Mouse (Mus musculus) A20 (cell line): Measurements from ENCODE around the gene Bach2.

Experiments
- DNase-seq: peaks from one replicate; pipeline ENCODE4 v3.0.0-alpha.2; 2011; ENCODE audit warnings: low read depth, low spot score

The Bach2 gene

GRCm38 (mm10) chr4:32524282-32524681, 285.7 kb downstream of the Bach2 start:
- no peak for DNase-seq

DNA sequence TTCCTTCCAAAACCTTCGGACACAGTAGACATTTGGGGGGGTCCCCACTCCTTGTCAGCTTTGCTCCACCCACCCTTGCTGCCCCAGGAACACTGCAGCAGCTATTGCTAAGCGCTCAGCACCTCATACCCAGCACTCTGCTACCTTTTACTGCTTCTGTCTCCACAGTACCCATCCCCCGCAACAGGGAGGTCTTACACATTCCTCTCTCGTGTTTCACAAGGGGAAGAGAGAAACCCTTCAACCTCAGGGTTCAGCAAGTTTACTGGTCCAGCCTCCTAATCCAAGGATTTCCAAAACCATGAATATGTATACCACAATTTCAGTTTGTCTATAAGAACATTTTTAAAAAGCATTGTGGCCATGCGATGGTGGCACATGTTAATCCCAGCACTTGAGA, 286.4 kb downstream of the Bach2 start:
- no peak for DNase-seq

GRCm38 (mm10) chr4:32526228-32526836, 287.7 kb downstream of the Bach2 start:
- no peak for DNase-seq

GRCm38 (mm10) chr4:32529443-32529995, 290.9 kb downstream of the Bach2 start:
- no peak for DNase-seq

- no peak for DNase-seq
Observed at GRCm38 (mm10) chr4:32530421-32530920, 291.9 kb downstream of the Bach2 start.

DNA sequence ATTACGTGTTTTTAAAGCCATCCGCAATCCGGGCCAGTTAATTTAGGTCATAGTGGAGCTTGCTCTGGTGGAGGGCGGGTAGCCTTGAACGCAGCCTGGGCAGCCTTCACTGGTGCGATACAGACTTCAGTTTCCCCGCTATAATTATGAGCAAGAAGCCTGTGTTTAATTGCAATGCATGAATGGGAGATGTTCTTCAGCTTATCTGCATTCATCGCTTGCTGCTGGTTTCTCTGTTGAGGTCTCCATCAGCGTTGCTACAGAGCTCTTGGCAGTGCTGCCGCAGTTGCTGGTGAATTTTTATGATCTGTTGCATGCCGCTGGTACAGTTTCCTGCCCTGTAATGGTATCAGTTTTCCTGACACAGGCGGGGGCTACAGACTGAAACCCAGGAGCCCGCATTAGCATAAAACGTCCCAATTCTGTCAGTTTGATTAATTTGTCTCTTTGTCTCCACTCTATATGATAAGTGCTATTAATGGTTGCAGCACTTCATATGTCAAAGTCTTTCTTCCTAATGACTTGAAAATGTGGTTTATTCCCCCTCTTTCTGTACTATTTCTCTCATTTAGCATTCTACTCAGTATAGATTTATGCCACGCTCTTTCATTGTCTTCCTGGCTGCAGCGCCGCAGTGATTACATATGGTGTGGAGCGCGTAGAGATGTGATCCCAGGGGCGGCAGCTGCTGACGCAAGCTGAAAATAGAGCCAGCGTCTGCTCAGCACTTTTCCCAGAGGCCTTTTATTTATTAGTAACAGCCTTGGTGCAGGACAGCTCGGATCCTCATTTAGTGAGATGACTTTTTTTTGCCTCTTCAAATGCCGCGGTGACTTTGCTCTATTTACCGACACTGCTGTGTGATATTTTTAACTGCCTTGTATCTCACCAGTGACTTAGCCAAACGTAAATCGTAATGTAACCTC, 292.6 kb downstream of the Bach2 start:
- no peak for DNase-seq

DNA sequence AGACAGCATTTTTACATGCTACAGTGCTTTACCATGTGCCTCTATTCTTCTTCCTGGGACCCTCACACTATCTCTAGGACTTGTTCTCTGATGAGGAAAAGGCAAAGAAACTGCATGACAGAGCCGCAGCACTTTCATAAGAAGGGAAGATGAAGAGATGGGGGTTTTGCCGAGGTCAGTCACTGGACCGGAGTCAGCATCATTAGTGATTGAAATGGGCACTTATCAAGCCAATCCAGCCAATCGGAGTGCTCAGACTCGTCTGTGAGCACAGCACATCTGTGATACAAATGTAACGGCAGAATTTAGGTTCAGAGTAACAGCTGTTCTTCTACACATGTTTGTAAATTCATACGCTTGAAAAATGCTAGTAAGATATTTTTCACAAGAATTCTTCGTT, 293.5 kb downstream of the Bach2 start:
- DNase-seq: no peak

- no peak for DNase-seq
Observed at GRCm38 (mm10) chr4:32533735-32534134, 295.1 kb downstream of the Bach2 start.

GRCm38 (mm10) chr4:32535626-32536025, 297.0 kb downstream of the Bach2 start:
- no peak for DNase-seq

DNA sequence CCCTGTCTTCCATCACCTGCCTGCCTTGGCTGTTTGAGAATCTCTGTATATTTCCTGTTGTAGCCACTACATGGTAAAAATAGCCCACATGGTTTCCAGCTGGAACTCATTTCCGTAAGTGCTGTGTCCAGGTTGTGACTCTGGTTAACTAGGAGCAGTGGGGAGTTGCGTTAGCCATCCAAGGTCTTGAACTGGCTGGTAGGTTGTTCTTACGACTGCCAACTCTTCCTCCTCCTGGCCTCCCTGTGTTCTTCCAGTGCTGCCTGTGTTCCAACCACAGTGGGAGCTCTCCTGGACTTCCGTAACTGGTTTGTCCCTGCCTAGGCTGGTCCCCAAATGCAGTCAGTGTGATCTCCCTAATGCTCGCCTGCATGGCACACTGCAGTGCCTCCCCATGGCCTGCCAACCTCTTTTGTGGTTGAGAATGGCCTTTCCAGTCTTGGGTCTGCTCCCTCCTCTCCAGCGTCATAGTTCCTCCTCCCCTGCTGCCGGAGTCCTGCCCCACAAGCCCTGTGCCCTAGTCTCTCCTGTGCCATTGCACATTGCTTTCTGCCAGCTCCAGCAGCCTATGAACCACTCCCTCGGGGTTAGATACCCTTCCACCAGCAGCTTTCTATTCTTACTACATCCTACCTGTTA, 298.4 kb downstream of the Bach2 start:
- DNase-seq: no peak

DNA sequence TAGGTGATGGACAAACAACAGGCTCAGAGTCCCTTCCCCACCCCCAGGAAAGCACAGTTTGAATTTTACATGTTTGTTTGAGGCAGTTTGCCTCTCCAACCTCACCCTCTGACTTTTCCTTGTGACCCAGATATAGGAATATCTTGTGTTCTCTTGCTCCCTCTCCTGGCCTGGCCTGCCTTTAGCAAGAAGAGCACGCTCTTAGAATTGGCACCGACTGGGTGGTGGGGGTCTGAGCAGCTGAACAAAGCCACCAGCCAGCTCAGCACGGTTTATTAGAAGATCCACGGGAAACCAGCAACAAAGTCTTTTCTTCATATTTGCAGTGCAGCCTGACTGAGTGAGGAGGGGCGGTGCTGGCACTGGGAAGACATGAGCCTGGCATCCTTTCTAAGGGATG, 299.5 kb downstream of the Bach2 start:
- peak; percentile 16 for DNase-seq

- DNase-seq: no peak
Observed at GRCm38 (mm10) chr4:32538488-32538887, 299.9 kb downstream of the Bach2 start.

DNA sequence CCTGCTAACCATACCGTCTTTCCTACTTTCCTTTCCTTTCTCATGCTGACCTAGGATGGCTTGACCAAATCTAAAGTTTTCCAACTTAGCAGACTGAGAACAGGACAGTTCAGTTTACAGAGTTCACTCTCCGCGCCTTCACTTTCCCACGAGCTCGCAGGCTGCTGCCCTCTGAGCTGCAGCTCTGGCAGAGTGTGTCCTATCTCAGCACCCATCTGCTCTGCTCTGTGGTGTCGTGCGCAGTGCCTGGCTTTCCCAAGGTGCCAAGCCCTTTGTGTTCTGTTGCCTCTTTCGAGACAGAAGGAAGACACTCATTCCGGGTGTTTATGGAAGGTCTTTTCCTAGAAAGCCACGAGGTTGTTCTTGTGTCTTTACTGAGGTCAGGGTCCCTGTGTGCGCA, 300.4 kb downstream of the Bach2 start:
- no peak for DNase-seq

GRCm38 (mm10) chr4:32544821-32545545, 306.4 kb downstream of the Bach2 start:
- DNase-seq: no peak

GRCm38 (mm10) chr4:32545548-32545947, 306.9 kb downstream of the Bach2 start:
- peak; percentile 44 for DNase-seq

DNA sequence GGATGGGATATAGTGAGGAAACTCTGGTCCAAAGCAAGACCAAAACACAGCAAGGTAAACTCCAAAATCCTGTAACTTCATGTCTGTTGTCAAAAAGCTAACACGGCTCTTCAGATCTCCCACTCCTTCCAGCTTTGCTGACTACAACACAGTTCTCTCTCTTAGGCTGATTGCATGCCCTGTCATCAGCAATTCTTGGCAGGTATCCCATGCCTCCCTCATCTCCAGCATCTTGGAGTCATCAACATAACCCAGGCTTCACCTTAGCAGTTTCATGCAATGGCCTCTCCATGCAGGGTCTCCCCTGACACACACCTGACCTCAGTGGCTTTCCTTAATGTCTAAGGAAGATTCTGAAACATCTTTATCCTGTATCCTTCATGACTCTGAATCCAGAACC, 310.5 kb downstream of the Bach2 start:
- no peak for DNase-seq

- DNase-seq: peak; percentile 40
Observed at GRCm38 (mm10) chr4:32551337-32551736, 312.7 kb downstream of the Bach2 start.

DNA sequence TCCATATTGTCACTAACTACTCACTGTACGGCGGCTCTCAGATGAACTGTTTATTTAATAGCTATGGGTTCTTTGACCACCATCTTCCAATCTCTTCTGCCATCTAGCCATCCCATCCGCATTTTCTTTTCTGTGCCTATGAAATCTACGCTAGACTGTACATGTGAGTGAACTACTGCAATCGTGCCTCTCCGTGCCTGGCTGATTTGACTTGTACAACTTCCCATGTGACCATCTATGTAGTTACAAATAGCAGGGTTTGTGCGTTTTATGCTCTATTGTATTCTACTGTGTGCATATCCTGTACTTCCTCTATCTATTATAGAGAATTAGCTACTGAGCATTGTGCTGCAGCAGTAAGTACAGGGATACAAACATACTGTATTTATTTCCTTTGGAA, 316.9 kb downstream of the Bach2 start:
- DNase-seq: no peak

- DNase-seq: no peak
Observed at GRCm38 (mm10) chr4:32560246-32560645, 321.6 kb downstream of the Bach2 start.

GRCm38 (mm10) chr4:32560724-32561554, 322.3 kb downstream of the Bach2 start:
- no peak for DNase-seq
